Mouse (Mus musculus) spleen, postnatal 4 days (tissue): ENCODE results near the gene Pfkp.

ENCODE experiments used
- DNase-seq, 2 experiments: peaks; one replicate each; pipeline ENCODE4 v3.0.0; 2022; ENCODE audit warnings: low spot score in 2 of 2

Pfkp gene

GRCm38 (mm10) chr13:6637534-6638124 is 10.9 kb downstream of the Pfkp start:
- DNase-seq = no peak

- no peak for DNase-seq
Observed at GRCm38 (mm10) chr13:6636976-6637375, 11.6 kb downstream of the Pfkp start.

- DNase-seq = no peak
Observed at GRCm38 (mm10) chr13:6636520-6636919, 12.1 kb downstream of the Pfkp start.

GRCm38 (mm10) chr13:6635138-6636076 is 13.2 kb downstream of the Pfkp start:
- DNase-seq = no peak

GRCm38 (mm10) chr13:6634063-6634462 is 14.5 kb downstream of the Pfkp start:
- no peak for DNase-seq

GRCm38 (mm10) chr13:6633524-6633923 is 15.1 kb downstream of the Pfkp start:
- DNase-seq = no peak

- no peak for DNase-seq
Observed at GRCm38 (mm10) chr13:6632935-6633334, 15.6 kb downstream of the Pfkp start.

- DNase-seq = no peak
Observed at GRCm38 (mm10) chr13:6632513-6632912, 16.1 kb downstream of the Pfkp start.

GRCm38 (mm10) chr13:6631772-6632510 is 16.6 kb downstream of the Pfkp start:
- DNase-seq = no peak

- no peak for DNase-seq
Observed at GRCm38 (mm10) chr13:6630660-6631059, 17.9 kb downstream of the Pfkp start.

- DNase-seq = no peak
Observed at GRCm38 (mm10) chr13:6629927-6630326, 18.6 kb downstream of the Pfkp start.

- DNase-seq = no peak
Observed at GRCm38 (mm10) chr13:6628998-6629764, 19.4 kb downstream of the Pfkp start.

GRCm38 (mm10) chr13:6628261-6628660 is 20.3 kb downstream of the Pfkp start:
- no peak for DNase-seq

GRCm38 (mm10) chr13:6627352-6627751 is 21.2 kb downstream of the Pfkp start:
- DNase-seq = no peak

- no peak for DNase-seq
Observed at GRCm38 (mm10) chr13:6626508-6627114, 22.0 kb downstream of the Pfkp start.

GRCm38 (mm10) chr13:6625942-6626341 is 22.6 kb downstream of the Pfkp start:
- DNase-seq = no peak

GRCm38 (mm10) chr13:6624604-6625003 is 24.0 kb downstream of the Pfkp start:
- DNase-seq = no peak

- DNase-seq = no peak
Observed at GRCm38 (mm10) chr13:6624121-6624520, 24.5 kb downstream of the Pfkp start.

GRCm38 (mm10) chr13:6621831-6622230 is 26.7 kb downstream of the Pfkp start:
- no peak for DNase-seq

- no peak for DNase-seq
Observed at GRCm38 (mm10) chr13:6620250-6620649, 28.3 kb downstream of the Pfkp start.

- DNase-seq = no peak
Observed at GRCm38 (mm10) chr13:6618711-6619110, 29.9 kb downstream of the Pfkp start.
